Mouse (Mus musculus): ENCODE measurements around the gene Nek8. TPM values are rescaled to one million over a fixed set of nuclear protein-coding genes. Genes with fewer than 3 reads are reported as not detected.
"Not testable (repeated sequence)": the region's sequence is repeated elsewhere in the genome, so short reads cannot be mapped to it uniquely, and the experiment has no call there.

Gene Nek8
- 1 to 10 TPM; 1.7 to 2.6 TPM for total RNA-seq (2021)
- long read RNA-seq, experiment 1, partial matches to known transcripts = 0 of 2 reads
- long read RNA-seq, experiment 1, other reads (novel, unspliced or antisense) = 0 of 2 reads
- long read RNA-seq, experiment 2 = 0 reads

- DNase-seq = peak; percentile 95 to 96
Observed at GRCm38 (mm10) chr11:78176402-78176862, at the start of gene Nek8, which contains the start of gene Tlcd1. Nek8 (minus strand) TSS chr11:78176675. Tlcd1 (plus strand) TSS chr11:78176711.

GRCm38 (mm10) chr11:78223586-78223985, 47.1 kb upstream of the Nek8 start:
- DNase-seq = no peak

GRCm38 (mm10) chr11:78215709-78216317, 39.3 kb upstream of the Nek8 start:
- no peak for DNase-seq

- DNase-seq = peak in 1 of 2 experiments; percentile 53
Observed at GRCm38 (mm10) chr11:78213086-78213817, 36.8 kb upstream of the Nek8 start.

GRCm38 (mm10) chr11:78211513-78211912, 35.0 kb upstream of the Nek8 start:
- DNase-seq = no peak

- DNase-seq = no peak
Observed at GRCm38 (mm10) chr11:78210615-78211014, 34.1 kb upstream of the Nek8 start.

GRCm38 (mm10) chr11:78209886-78210285, 33.4 kb upstream of the Nek8 start:
- DNase-seq = no peak

- DNase-seq = no peak
Observed at GRCm38 (mm10) chr11:78207190-78207589, 30.7 kb upstream of the Nek8 start.

- DNase-seq = no peak
Observed at GRCm38 (mm10) chr11:78205361-78206206, 29.1 kb upstream of the Nek8 start.

- no peak for DNase-seq
Observed at GRCm38 (mm10) chr11:78204287-78204686, 27.8 kb upstream of the Nek8 start.

- no peak for DNase-seq
Observed at GRCm38 (mm10) chr11:78202372-78202771, 25.9 kb upstream of the Nek8 start.

- no peak for DNase-seq
Observed at GRCm38 (mm10) chr11:78195101-78195863, 18.8 kb upstream of the Nek8 start.

GRCm38 (mm10) chr11:78194411-78195100, 18.1 kb upstream of the Nek8 start:
- peak; percentile 82 to 88 for DNase-seq

- DNase-seq = no peak
Observed at GRCm38 (mm10) chr11:78193113-78193512, 16.6 kb upstream of the Nek8 start, which contains the start of gene Proca1. Proca1 (plus strand) TSS chr11:78193392.

- no peak for DNase-seq
Observed at GRCm38 (mm10) chr11:78190041-78190440, 13.6 kb upstream of the Nek8 start.

GRCm38 (mm10) chr11:78189234-78190040, 13.0 kb upstream of the Nek8 start:
- peak; percentile 50 for DNase-seq

GRCm38 (mm10) chr11:78188331-78189233, 12.1 kb upstream of the Nek8 start, which contains the start of gene Rab34:
Rab34 (plus strand) TSS chr11:78188430.
- DNase-seq = peak; percentile 74 to 76

GRCm38 (mm10) chr11:78184702-78185101, 8.2 kb upstream of the Nek8 start:
- DNase-seq = not testable (repeated sequence)

Data from heart, adult 18-20 months (tissue).